Mouse (Mus musculus): ENCODE measurements around the gene Xrcc1.

DNA sequence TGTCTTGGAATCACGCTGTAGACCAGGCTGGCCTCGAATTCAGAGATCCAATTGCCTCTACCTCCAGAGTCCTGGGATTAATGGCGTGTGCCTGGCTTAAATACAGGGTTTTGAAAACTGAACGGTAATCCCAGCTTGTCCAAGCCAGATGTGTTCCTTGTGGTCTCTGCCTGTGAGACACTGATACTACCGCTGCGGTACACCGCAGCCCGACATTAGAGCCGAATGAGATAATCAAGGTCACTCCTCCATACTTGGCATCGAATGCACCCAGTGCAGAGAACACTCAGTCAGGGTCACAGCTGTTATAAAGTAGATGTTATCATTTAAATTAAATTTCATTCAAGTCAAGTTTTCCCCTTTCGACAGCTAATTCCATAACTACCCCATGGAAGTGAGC lies 17.2 kb upstream of the Xrcc1 start:
- TF ChIP-seq POLR2A (IDR thresholded peaks at IDR 0.05; ENCODE audit: low read depth, low read length), result no peak
- no peak for TF ChIP-seq CTCF (conservative IDR thresholded peaks at IDR 0.05; ENCODE audit: insufficient read depth, insufficient read length, low read depth, low read length)

Data from kidney, adult 2 months (tissue).